Mouse (Mus musculus): ENCODE data around the gene Gm37240. TPM values are rescaled to one million over a fixed set of nuclear protein-coding genes. Genes with fewer than 3 reads are reported as not detected.

The Gm37240 gene
- polyA plus RNA-seq, 1 experiment from 2014 or later = 18.1 TPM

DNA sequence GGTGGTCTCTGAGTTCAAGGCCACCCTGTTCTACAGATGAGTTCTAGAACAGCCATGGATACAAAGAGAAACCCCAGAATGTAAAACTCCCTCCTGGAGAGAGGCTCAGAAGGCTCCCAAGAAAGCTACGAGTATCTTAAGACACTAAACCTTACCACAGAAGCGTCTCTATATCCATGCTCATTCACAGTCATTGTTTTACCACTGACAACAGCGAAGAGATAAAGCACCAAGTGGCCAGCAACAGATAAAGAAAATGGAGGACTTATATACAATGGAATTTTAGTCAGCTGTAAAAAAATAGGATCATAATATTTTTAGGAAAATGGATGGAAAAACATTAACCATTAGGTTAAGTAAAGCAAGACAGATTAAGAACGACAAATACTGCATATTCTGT, 1382.1 kb downstream of the Gm37240 start:
- no peak for ATAC-seq (ENCODE audit: low FRiP score, low TSS enrichment)
- Histone ChIP-seq H3K9me3 (ENCODE audit: control insufficient read depth, low read length) (no peaks in the 10 kb centered on the region), H3K9ac (ENCODE audit: low read length) (no peak overlapping the region), H3K27me3 (ENCODE audit: control insufficient read depth, insufficient read depth, low read length) (no peaks in the 10 kb centered on the region), H3K4me1 (replicated peaks; ENCODE audit: control insufficient read depth, insufficient read depth) (no peaks in the 10 kb centered on the region), H3K4me3 (ENCODE audit: low read depth, low read length) (no peak overlapping the region), H3K27ac (replicated peaks) (no peak overlapping the region), H3K36me3 (ENCODE audit: control insufficient read depth, insufficient read depth, low read length) (no peaks in the 10 kb centered on the region), H3K4me2 (replicated peaks; ENCODE audit: low read depth) (no peak overlapping the region)
- no peak for TF ChIP-seq EP300 (optimal IDR thresholded peaks at IDR 0.05)
- no peak for TF ChIP-seq CTCF (IDR thresholded peaks at IDR 0.05; ENCODE audit: low read depth)
- no peak for DNase-seq (ENCODE audit: low spot score)
- WGBS = 82% methylated on average over 4 of the region's 4 CpGs

DNA sequence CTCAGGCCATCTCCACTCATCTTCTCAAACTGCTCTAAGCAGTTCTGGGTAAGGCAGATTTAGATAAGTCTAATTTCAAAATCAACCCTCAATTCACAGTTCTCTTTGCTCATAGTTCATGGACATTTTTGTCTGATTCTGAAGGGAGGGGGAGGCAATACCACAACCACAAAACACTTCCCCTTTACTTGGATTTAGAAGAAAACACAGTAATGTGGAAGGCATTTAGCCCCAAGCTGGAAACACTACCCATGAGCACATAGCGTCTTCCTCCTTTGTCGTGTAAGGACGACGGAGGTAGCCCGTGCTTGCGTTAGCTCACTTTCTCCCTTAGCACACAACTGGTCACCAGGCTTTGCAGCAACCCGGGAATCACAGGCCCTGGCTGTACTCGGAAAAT, 1383.0 kb downstream of the Gm37240 start:
- H3K4me1 ChIP-seq (replicated peaks; ENCODE audit: control insufficient read depth, insufficient read depth) = no peaks in the 10 kb centered on the region
- no peak overlapping the region for H3K27ac ChIP-seq (replicated peaks)
- no peak for DNase-seq (ENCODE audit: low spot score)
- no peaks in the 10 kb centered on the region for H3K9me3 ChIP-seq (ENCODE audit: control insufficient read depth, low read length)
- no peak overlapping the region for H3K9ac ChIP-seq (ENCODE audit: low read length)
- no peak for ATAC-seq (ENCODE audit: low FRiP score, low TSS enrichment)
- TF ChIP-seq EP300 (optimal IDR thresholded peaks at IDR 0.05) (no peak), CTCF (IDR thresholded peaks at IDR 0.05; ENCODE audit: low read depth) (no peak)
- no peak overlapping the region for H3K4me3 ChIP-seq (ENCODE audit: low read depth, low read length)
- WGBS = 89% methylated on average over 8 of the region's 8 CpGs
- H3K4me2 ChIP-seq (replicated peaks; ENCODE audit: low read depth) = no peak overlapping the region
- no peaks in the 10 kb centered on the region for H3K36me3 ChIP-seq (ENCODE audit: control insufficient read depth, insufficient read depth, low read length)
- no peaks in the 10 kb centered on the region for H3K27me3 ChIP-seq (ENCODE audit: control insufficient read depth, insufficient read depth, low read length)

DNA sequence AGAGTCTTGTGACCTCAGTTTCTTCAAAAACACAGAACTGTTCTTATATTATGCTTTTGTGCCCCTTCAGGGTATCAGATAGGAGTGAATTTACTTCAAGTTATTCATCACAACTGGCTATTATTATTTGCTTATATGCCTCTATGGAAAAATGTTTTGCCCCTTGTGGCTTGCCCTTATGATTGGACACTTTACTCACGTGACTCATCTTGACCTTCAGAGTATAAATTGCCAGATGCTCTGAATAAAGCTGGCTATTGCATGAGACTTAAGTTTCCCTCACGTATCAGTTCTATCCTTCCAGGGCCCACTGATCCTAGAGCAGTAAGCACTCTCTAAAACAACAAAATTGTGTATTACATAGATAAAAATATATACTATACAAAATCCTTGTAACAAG, 1385.2 kb downstream of the Gm37240 start:
- Histone ChIP-seq H3K4me3 (ENCODE audit: low read depth, low read length) (no peak overlapping the region), H3K9me3 (ENCODE audit: control insufficient read depth, low read length) (no peaks in the 10 kb centered on the region), H3K36me3 (ENCODE audit: control insufficient read depth, insufficient read depth, low read length) (peaks cover 2% of the 10 kb centered on the region; the same call in 1 of the 2 replicates), H3K27me3 (ENCODE audit: control insufficient read depth, insufficient read depth, low read length) (no peaks in the 10 kb centered on the region), H3K4me2 (replicated peaks; ENCODE audit: low read depth) (no peak overlapping the region), H3K4me1 (replicated peaks; ENCODE audit: control insufficient read depth, insufficient read depth) (no peaks in the 10 kb centered on the region), H3K9ac (ENCODE audit: low read length) (no peak overlapping the region), H3K27ac (replicated peaks) (no peak overlapping the region)
- no peak for TF ChIP-seq EP300 (optimal IDR thresholded peaks at IDR 0.05)
- no peak for TF ChIP-seq CTCF (IDR thresholded peaks at IDR 0.05; ENCODE audit: low read depth)
- WGBS = 84% methylated on average over 2 of the region's 2 CpGs
- DNase-seq (ENCODE audit: low spot score) (no peak), ATAC-seq (ENCODE audit: low FRiP score, low TSS enrichment) (no peak)

DNA sequence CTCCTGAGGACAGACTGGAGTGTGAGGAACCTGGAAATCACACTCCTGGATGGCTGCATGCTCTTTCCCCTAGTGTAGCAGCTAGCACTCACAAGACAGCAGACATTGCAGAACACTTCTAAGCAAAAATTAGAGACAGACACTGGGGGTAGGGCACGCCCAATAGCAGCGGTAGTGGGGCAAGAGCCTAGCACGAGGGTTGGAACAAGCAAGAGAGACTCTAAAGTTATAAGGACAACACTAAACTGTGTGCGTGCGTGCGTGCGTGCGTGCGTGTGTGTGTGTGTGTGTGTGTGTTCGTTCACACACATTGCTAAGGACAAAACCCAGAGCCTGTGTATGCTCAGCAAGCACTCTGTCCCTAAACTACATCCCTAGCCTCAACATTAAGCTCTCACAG, 1386.8 kb downstream of the Gm37240 start:
- no peak for TF ChIP-seq EP300 (optimal IDR thresholded peaks at IDR 0.05)
- TF ChIP-seq CTCF (IDR thresholded peaks at IDR 0.05; ENCODE audit: low read depth) = no peak
- Histone ChIP-seq H3K9me3 (ENCODE audit: control insufficient read depth, low read length) (no peaks in the 10 kb centered on the region), H3K36me3 (ENCODE audit: control insufficient read depth, insufficient read depth, low read length) (peaks cover 2% of the 10 kb centered on the region; the same call in 1 of the 2 replicates), H3K4me2 (replicated peaks; ENCODE audit: low read depth) (no peak overlapping the region), H3K27me3 (ENCODE audit: control insufficient read depth, insufficient read depth, low read length) (no peaks in the 10 kb centered on the region), H3K4me3 (ENCODE audit: low read depth, low read length) (no peak overlapping the region), H3K4me1 (replicated peaks; ENCODE audit: control insufficient read depth, insufficient read depth) (no peaks in the 10 kb centered on the region), H3K9ac (ENCODE audit: low read length) (no peak overlapping the region), H3K27ac (replicated peaks) (no peak overlapping the region)
- DNase-seq (ENCODE audit: low spot score) (no peak), ATAC-seq (ENCODE audit: low FRiP score, low TSS enrichment) (no peak)
- 76% methylated on average over 10 of the region's 10 CpGs for WGBS

DNA sequence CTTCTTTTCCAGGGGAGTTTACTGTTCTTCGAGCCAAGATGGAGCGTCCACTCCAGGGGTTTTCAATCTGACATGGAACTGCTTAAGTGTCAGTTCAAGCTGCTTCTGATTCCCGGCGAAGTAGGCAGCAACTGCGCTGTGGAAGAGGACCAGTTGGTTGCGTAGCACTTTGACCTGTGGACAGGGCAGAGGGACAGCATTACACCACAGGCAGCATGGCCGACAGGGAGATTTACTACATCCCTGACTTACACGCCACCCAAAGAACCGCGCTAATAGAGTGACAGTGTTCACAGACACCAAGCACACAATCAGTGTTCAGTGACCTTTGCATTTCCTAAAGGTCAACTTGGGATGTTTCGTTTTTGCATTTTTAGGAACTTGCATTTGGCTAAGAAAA, 1389.6 kb downstream of the Gm37240 start:
- TF ChIP-seq CTCF (IDR thresholded peaks at IDR 0.05; ENCODE audit: low read depth) (no peak), EP300 (optimal IDR thresholded peaks at IDR 0.05) (no peak)
- H3K27me3 ChIP-seq (ENCODE audit: control insufficient read depth, insufficient read depth, low read length) = no peaks in the 10 kb centered on the region
- 86% methylated on average over 11 of the region's 11 CpGs for WGBS

DNA sequence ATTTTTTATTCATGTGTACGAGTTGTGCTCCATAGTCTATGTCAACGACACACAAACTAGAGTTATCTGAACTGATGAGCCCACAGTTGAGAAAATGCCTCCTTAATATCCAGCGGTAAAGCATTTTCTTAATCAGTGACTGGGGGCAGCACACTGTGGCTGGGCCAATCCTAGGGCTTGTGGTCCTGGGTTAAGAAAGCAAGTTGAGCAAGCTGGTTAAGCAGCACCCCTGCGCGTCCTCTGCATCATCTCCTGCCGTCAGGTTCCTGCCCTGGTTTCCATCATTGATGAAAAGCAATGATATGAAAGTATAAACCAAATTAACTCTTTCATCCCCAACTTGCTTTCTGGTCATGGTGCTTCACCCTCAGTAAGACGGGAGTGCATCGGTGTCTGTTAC, 1394.7 kb downstream of the Gm37240 start:
- WGBS = 83% methylated on average over 8 of the region's 8 CpGs
- H3K36me3 ChIP-seq (ENCODE audit: control insufficient read depth, insufficient read depth, low read length) = peaks cover 1% of the 10 kb centered on the region; the same call in 1 of the 2 replicates
- H3K9me3 ChIP-seq (ENCODE audit: control insufficient read depth, low read length) = no peaks in the 10 kb centered on the region
- ATAC-seq (ENCODE audit: low FRiP score, low TSS enrichment) = no peak
- no peak overlapping the region for H3K4me2 ChIP-seq (replicated peaks; ENCODE audit: low read depth)
- H3K9ac ChIP-seq (ENCODE audit: low read length) = no peak overlapping the region
- H3K4me1 ChIP-seq (replicated peaks; ENCODE audit: control insufficient read depth, insufficient read depth) = no peaks in the 10 kb centered on the region
- H3K27ac ChIP-seq (replicated peaks) = no peak overlapping the region
- no peak for TF ChIP-seq EP300 (optimal IDR thresholded peaks at IDR 0.05)
- no peak for TF ChIP-seq CTCF (IDR thresholded peaks at IDR 0.05; ENCODE audit: low read depth)
- H3K27me3 ChIP-seq (ENCODE audit: control insufficient read depth, insufficient read depth, low read length) = no peaks in the 10 kb centered on the region
- no peak for DNase-seq (ENCODE audit: low spot score)
- no peak overlapping the region for H3K4me3 ChIP-seq (ENCODE audit: low read depth, low read length)

More for the DNA sequence above, 1389.6 kb downstream of the Gm37240 start:
- Histone ChIP-seq H3K9me3 (ENCODE audit: control insufficient read depth, low read length) (no peaks in the 10 kb centered on the region), H3K4me1 (replicated peaks; ENCODE audit: control insufficient read depth, insufficient read depth) (no peaks in the 10 kb centered on the region), H3K4me3 (ENCODE audit: low read depth, low read length) (no peak overlapping the region), H3K36me3 (ENCODE audit: control insufficient read depth, insufficient read depth, low read length) (peaks cover 2% of the 10 kb centered on the region; the same call in 1 of the 2 replicates), H3K9ac (ENCODE audit: low read length) (no peak overlapping the region), H3K4me2 (replicated peaks; ENCODE audit: low read depth) (no peak overlapping the region), H3K27ac (replicated peaks) (no peak overlapping the region)
- DNase-seq (ENCODE audit: low spot score) (no peak), ATAC-seq (ENCODE audit: low FRiP score, low TSS enrichment) (no peak)
